Mouse (Mus musculus) E14TG2a.4 (cell line): ENCODE measurements around the gene Atp6v1g3.

Source experiments
- CTCF ChIP-seq: conservative IDR thresholded peaks from 2 replicates; pipeline ENCODE4 v1.5.1; 2014; ENCODE audit warnings: low read length
- NANOG ChIP-seq: IDR thresholded peaks from 2 replicates; pipeline ENCODE4 v1.6.1; 2014; ENCODE audit warnings: borderline replicate concordance, low read length, mixed read lengths
- POU5F1 ChIP-seq: IDR thresholded peaks from 2 replicates; pipeline ENCODE4 v1.6.1; 2014; ENCODE audit warnings: low read length, borderline replicate concordance

DNA sequence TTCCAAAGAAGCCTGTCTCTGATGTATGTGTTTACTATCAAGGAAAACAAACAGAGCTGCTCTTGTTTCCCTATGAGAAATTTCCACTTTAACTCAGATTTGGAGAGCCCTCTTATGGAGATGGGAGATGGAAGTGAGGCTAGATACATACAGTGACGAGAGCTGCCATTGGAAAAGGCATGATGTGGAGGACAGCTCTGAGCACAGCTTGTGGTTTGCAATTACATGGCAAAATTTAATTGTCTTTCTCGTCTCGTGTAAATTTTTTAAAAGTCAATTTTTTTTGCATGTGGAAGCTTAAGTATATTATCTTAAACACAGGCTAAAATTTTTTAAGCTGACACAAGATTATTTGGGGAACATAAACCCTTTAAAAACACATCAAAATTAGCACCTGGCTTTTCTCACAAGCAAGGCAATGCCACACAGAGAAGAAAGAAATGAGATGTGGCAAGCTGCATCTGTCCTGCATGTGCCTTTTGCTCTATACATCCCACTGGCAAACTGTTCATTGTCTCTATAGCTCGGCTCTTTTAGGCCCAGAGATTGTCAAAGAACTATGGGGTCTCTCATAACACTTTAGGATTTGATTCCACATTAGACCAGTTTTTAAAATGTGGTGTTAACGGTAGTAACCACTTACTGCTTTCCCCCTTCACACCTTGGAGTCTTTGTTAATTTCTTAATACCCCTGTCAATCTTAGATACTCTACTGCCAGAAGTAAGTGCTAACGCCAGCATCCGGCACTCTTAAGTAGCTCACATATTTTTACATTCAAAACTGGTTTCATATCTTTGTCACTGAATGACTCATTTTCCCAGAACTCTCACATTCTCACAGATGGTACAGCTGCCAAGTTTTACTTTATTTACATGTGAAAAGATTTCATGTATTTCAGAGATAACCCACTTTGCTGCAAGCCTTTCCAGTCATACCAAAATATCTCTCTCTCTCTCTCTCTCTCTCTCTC lies 16.2 kb downstream of the Atp6v1g3 start:
- TF ChIP-seq CTCF, result no peak
- no peak for TF ChIP-seq NANOG
- no peak for TF ChIP-seq POU5F1
